Mouse (Mus musculus): ENCODE measurements around the gene Sigirr. TPM values are rescaled to one million over a fixed set of nuclear protein-coding genes. Genes with fewer than 3 reads are reported as not detected.

Gene Sigirr
- polyA plus RNA-seq (2014; fragmentation: Nextera tagmentation; extraction: Ambion mirVana): 4.0 and 4.4 TPM in 2 replicates

DNA sequence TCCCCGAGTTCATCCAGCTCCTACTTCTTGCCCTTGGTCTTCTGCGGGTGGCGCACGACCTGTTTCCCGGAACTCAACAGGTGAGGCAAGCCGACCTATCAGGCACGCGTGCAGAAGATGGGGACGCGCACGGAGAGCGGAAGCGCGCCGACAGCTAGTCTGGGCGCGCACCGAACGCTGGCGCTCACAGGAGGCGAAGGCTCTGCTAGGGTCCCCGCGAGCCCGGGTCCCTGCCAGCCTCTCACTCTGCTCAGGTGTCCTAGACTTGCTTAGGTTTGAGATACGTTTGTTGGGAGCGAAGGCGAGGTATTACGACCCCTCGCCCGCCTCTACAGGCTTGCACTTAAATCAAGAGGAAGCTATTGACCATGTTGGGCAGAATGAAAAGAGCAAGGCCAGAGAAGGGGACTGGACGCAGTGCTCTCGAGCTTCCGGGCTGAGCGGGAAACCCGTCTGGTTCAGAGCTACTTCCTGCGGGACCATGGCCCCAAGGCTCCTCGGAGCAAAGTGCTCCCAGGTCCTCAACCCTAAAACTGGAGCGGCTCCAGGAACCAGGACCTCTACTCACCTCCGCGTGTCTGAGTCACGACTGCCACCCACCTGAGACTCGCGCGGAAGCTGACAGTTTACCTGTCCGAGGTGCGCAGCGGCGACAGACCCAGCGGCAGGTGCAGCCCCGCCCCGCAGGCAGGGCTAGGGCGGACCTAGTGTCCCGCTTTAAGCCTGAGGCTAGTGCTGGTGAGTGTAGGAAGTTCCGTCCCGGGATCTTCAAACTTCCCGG, at the start of gene Sigirr:
Gene Sigirr (minus strand): TSS at position 662 of the 781 bp plus-strand sequence.
- Histone ChIP-seq H3K27me3 (replicated peaks; ENCODE audit: control insufficient read depth, insufficient read depth, low read length) (peaks cover 35% of the 10 kb centered on the region), H3K9me3 (ENCODE audit: control insufficient read depth, low read length) (no peaks in the 10 kb centered on the region), H3K36me3 (ENCODE audit: control insufficient read depth, insufficient read depth, low read length) (no peaks in the 10 kb centered on the region), H3K4me2 (ENCODE audit: low read depth, low read length) (peak within 1 kb of the TSS; percentile 75), H3K9ac (ENCODE audit: low read depth, low read length) (peak within 1 kb of the TSS; percentile 53), H3K27ac (replicated peaks; ENCODE audit: low read depth, low read length) (no peak within 1 kb of the TSS), H3K4me3 (ENCODE audit: low read depth, low read length) (peak within 1 kb of the TSS; percentile 40), H3K4me1 (ENCODE audit: control insufficient read depth, insufficient read depth, low read length) (0 out of 2 replicates have a peak, but pooled peaks cover 4% of the 10 kb centered on the region)
- peak; percentile 78 for ATAC-seq (ENCODE audit: low read depth)
- 1% methylated on average over 50 of the region's 56 CpGs for WGBS
- DNase-seq (ENCODE audit: low spot score): peak; percentile 68

DNA sequence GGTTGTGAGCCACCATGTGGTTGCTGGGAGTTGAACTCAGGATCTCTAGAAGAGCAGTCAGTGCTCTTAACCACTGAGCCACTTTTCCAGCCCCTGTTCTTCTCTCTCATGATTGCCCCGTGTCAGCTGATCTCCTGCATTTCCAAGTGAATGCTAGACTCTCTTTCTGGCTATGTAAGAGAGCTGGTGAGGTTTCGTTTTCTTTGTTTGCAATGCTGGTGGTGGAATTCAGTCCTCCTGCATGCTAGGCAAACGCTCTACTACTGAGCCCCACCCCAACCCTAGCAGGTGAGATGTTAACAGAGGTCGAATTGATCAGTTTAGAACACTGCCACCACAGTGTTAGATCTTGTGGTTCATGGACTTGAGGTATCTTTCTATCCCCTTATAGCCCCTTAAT, 48.3 kb upstream of the Sigirr start:
- no peaks in the 10 kb centered on the region for H3K9me3 ChIP-seq (ENCODE audit: control insufficient read depth, low read length)
- H3K9ac ChIP-seq (ENCODE audit: low read depth, low read length): no peak overlapping the region
- no peak overlapping the region for H3K4me3 ChIP-seq (ENCODE audit: low read depth, low read length)
- no peak overlapping the region for H3K4me2 ChIP-seq (ENCODE audit: low read depth, low read length)
- 80% methylated on average over 4 of the region's 4 CpGs for WGBS
- no peaks in the 10 kb centered on the region for H3K4me1 ChIP-seq (ENCODE audit: control insufficient read depth, insufficient read depth, low read length)
- no peak for ATAC-seq (ENCODE audit: low read depth)
- H3K36me3 ChIP-seq (ENCODE audit: control insufficient read depth, insufficient read depth, low read length): peaks cover 57% of the 10 kb centered on the region
- no peak overlapping the region for H3K27ac ChIP-seq (replicated peaks; ENCODE audit: low read depth, low read length)
- no peaks in the 10 kb centered on the region for H3K27me3 ChIP-seq (replicated peaks; ENCODE audit: control insufficient read depth, insufficient read depth, low read length)
- no peak for DNase-seq (ENCODE audit: low spot score)

GRCm38 (mm10) chr7:141147044-141147443, 46.7 kb upstream of the Sigirr start:
- no peak for DNase-seq (ENCODE audit: low spot score)
- H3K9me3 ChIP-seq (ENCODE audit: control insufficient read depth, low read length): no peaks in the 10 kb centered on the region
- no peak overlapping the region for H3K4me2 ChIP-seq (ENCODE audit: low read depth, low read length)
- peaks cover 57% of the 10 kb centered on the region for H3K36me3 ChIP-seq (ENCODE audit: control insufficient read depth, insufficient read depth, low read length)
- WGBS: 75% methylated on average over 6 of the region's 6 CpGs
- H3K4me1 ChIP-seq (ENCODE audit: control insufficient read depth, insufficient read depth, low read length): no peaks in the 10 kb centered on the region
- no peak overlapping the region for H3K4me3 ChIP-seq (ENCODE audit: low read depth, low read length)
- H3K9ac ChIP-seq (ENCODE audit: low read depth, low read length): no peak overlapping the region
- ATAC-seq (ENCODE audit: low read depth): no peak
- H3K27ac ChIP-seq (replicated peaks; ENCODE audit: low read depth, low read length): no peak overlapping the region
- no peaks in the 10 kb centered on the region for H3K27me3 ChIP-seq (replicated peaks; ENCODE audit: control insufficient read depth, insufficient read depth, low read length)

DNA sequence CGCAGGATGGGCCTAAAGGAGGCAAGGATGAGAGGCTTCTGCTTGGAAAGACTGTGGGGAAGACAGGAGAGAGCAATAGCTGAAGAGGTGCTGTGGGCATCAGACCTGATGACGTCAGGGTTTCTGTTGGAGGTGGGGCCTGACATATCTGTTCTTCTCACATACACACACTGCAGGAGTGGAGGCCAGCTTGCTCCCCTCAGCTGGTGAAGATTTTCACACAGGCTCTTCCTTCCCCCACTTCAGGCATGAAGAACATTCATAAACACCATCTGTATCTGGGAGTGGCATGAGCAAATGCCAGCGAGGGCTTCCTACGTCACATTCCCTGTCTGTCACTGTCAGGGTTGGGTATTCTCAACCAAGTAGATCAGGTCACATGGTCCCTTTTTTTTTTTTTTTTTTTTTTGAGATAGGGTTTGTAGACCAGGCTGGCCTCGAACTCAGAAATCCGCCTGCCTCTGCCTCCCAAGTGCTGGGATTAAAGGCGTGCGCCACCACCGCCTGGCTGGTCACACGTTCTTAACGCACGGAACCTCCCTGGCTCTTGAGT, 45.7 kb upstream of the Sigirr start:
- ATAC-seq (ENCODE audit: low read depth) (no peak), DNase-seq (ENCODE audit: low spot score) (no peak)
- Histone ChIP-seq H3K27ac (replicated peaks; ENCODE audit: low read depth, low read length) (no peak overlapping the region), H3K4me2 (ENCODE audit: low read depth, low read length) (no peak overlapping the region), H3K27me3 (replicated peaks; ENCODE audit: control insufficient read depth, insufficient read depth, low read length) (no peaks in the 10 kb centered on the region), H3K36me3 (ENCODE audit: control insufficient read depth, insufficient read depth, low read length) (peaks cover 54% of the 10 kb centered on the region), H3K4me3 (ENCODE audit: low read depth, low read length) (no peak overlapping the region), H3K9me3 (ENCODE audit: control insufficient read depth, low read length) (no peaks in the 10 kb centered on the region), H3K4me1 (ENCODE audit: control insufficient read depth, insufficient read depth, low read length) (no peaks in the 10 kb centered on the region), H3K9ac (ENCODE audit: low read depth, low read length) (no peak overlapping the region)
- 95% methylated on average over 12 of the region's 12 CpGs for WGBS

DNA sequence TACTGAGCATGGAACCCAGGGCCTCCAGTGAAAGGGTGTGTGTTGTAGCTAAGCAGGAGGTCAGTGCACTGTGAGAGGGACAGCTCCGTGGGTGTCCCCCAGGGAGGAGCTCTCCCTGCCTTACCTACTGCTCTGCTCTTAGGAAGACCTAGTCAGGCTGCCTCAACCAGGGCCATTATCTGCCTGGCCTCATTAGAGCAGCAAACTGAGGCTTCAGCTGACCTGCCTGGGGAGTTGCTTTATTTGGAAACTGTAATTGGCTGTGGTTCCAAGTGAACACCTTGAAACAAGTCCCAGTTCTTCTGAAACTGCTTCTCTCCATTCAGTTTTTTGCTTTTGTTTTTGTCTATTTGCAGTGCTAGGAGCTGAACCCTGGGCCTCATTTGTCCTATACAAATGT, 45.0 kb upstream of the Sigirr start:
- no peak for ATAC-seq (ENCODE audit: low read depth)
- H3K27me3 ChIP-seq (replicated peaks; ENCODE audit: control insufficient read depth, insufficient read depth, low read length): no peaks in the 10 kb centered on the region
- no peak overlapping the region for H3K9ac ChIP-seq (ENCODE audit: low read depth, low read length)
- WGBS: 76% methylated on average over 1 of the region's 1 CpGs
- no peak overlapping the region for H3K4me3 ChIP-seq (ENCODE audit: low read depth, low read length)
- H3K27ac ChIP-seq (replicated peaks; ENCODE audit: low read depth, low read length): no peak overlapping the region
- no peak overlapping the region for H3K4me2 ChIP-seq (ENCODE audit: low read depth, low read length)
- no peak for DNase-seq (ENCODE audit: low spot score)
- H3K4me1 ChIP-seq (ENCODE audit: control insufficient read depth, insufficient read depth, low read length): no peaks in the 10 kb centered on the region
- H3K36me3 ChIP-seq (ENCODE audit: control insufficient read depth, insufficient read depth, low read length): peaks cover 49% of the 10 kb centered on the region
- no peaks in the 10 kb centered on the region for H3K9me3 ChIP-seq (ENCODE audit: control insufficient read depth, low read length)

DNA sequence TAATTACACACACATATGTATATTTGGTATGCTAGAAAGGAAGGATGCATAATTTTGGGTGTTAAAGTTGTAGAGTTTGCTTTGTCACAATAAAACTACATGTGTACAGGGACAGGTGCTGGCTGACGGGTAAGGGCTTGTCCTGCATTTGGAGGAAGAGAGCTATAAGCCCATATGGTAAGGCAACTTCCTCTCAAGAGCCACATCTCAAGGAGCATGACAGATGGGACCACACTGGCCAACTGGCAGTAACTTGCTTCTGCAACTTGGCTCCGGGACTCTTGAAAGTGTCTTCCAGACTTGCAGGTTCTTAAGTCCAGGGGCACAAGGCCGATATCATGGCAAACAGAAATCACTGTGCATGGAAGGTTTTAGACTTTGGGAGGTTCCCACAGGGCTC, 44.3 kb upstream of the Sigirr start:
- no peak for DNase-seq (ENCODE audit: low spot score)
- no peak overlapping the region for H3K4me2 ChIP-seq (ENCODE audit: low read depth, low read length)
- H3K9me3 ChIP-seq (ENCODE audit: control insufficient read depth, low read length): no peaks in the 10 kb centered on the region
- H3K36me3 ChIP-seq (ENCODE audit: control insufficient read depth, insufficient read depth, low read length): peaks cover 56% of the 10 kb centered on the region
- no peak overlapping the region for H3K4me3 ChIP-seq (ENCODE audit: low read depth, low read length)
- no peaks in the 10 kb centered on the region for H3K27me3 ChIP-seq (replicated peaks; ENCODE audit: control insufficient read depth, insufficient read depth, low read length)
- H3K27ac ChIP-seq (replicated peaks; ENCODE audit: low read depth, low read length): no peak overlapping the region
- no peak overlapping the region for H3K9ac ChIP-seq (ENCODE audit: low read depth, low read length)
- H3K4me1 ChIP-seq (ENCODE audit: control insufficient read depth, insufficient read depth, low read length): no peaks in the 10 kb centered on the region
- 90% methylated on average over 3 of the region's 3 CpGs for WGBS
- ATAC-seq (ENCODE audit: low read depth): no peak

DNA sequence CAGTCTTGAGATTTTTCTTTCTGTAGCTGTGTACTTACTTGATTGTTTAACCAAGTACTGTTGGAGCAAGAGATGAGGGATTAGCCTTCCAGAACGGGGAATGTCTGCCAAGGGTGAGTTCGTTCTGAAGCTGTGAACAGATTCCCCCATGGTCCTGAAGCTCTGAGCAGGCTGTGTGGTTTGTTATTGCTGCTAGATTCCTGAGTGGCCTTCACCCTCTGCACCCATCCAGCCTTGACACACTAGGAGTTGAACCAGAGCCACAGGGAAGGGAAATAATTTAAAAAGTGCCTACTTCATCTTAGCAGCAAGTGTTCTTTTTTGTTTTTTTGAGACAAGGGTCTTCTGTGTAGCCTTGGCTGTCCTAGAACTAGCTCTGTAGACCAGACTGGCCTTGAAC, 43.5 kb upstream of the Sigirr start:
- no peak overlapping the region for H3K9ac ChIP-seq (ENCODE audit: low read depth, low read length)
- H3K9me3 ChIP-seq (ENCODE audit: control insufficient read depth, low read length): no peaks in the 10 kb centered on the region
- ATAC-seq (ENCODE audit: low read depth) (no peak), DNase-seq (ENCODE audit: low spot score) (no peak)
- no peaks in the 10 kb centered on the region for H3K27me3 ChIP-seq (replicated peaks; ENCODE audit: control insufficient read depth, insufficient read depth, low read length)
- peaks cover 62% of the 10 kb centered on the region for H3K36me3 ChIP-seq (ENCODE audit: control insufficient read depth, insufficient read depth, low read length)
- no peak overlapping the region for H3K4me3 ChIP-seq (ENCODE audit: low read depth, low read length)
- no peak overlapping the region for H3K4me2 ChIP-seq (ENCODE audit: low read depth, low read length)
- H3K4me1 ChIP-seq (ENCODE audit: control insufficient read depth, insufficient read depth, low read length): no peaks in the 10 kb centered on the region
- no peak overlapping the region for H3K27ac ChIP-seq (replicated peaks; ENCODE audit: low read depth, low read length)
- 83% methylated on average over 2 of the region's 2 CpGs for whole genome bisulfite sequencing

DNA sequence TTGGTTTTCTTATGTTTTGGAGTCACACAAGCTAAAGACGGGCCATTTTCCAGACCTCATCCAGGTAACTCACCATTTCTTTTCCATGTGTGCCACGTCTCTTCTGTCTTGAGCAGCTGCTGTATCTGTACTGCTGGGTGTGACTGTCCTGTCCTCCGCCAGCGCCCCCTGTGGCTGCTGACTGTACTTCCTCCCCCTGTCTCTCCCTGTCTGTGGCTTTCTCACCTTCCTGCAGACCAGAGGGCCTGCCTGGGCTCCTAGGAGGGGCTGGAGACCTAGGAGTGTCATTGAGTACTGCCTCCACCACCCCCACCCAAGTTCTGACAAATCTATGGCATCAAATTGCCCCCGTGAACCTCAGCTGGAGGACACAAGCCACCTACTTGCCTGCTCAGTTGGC, 42.7 kb upstream of the Sigirr start:
- Histone ChIP-seq H3K9me3 (ENCODE audit: control insufficient read depth, low read length) (no peaks in the 10 kb centered on the region), H3K4me3 (ENCODE audit: low read depth, low read length) (no peak overlapping the region), H3K4me1 (ENCODE audit: control insufficient read depth, insufficient read depth, low read length) (no peaks in the 10 kb centered on the region), H3K4me2 (ENCODE audit: low read depth, low read length) (no peak overlapping the region), H3K9ac (ENCODE audit: low read depth, low read length) (no peak overlapping the region), H3K36me3 (ENCODE audit: control insufficient read depth, insufficient read depth, low read length) (peaks cover 64% of the 10 kb centered on the region), H3K27me3 (replicated peaks; ENCODE audit: control insufficient read depth, insufficient read depth, low read length) (no peaks in the 10 kb centered on the region), H3K27ac (replicated peaks; ENCODE audit: low read depth, low read length) (no peak overlapping the region)
- 55% methylated on average over 5 of the region's 5 CpGs for WGBS
- DNase-seq (ENCODE audit: low spot score) (no peak), ATAC-seq (ENCODE audit: low read depth) (no peak)

DNA sequence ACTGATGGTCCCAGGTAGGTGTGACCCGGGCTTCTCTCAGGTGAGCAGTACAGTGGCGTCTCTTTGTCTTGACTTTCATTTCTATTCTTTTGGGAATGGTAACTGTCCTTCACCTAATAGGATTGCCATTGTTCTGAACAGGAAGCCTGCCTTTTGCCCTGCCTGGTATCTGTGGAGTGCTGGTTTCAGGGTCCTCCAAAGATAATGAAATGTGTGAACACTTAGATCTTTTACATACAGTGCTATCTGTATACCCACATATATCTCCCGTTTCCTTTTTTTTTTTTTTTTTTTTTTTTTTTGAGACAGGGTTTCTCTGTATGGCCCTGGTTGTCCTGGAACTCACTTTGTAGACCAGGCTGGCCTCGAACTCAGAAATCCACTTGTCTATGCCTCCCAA, 41.0 kb upstream of the Sigirr start:
- Histone ChIP-seq H3K36me3 (ENCODE audit: control insufficient read depth, insufficient read depth, low read length) (peaks cover 63% of the 10 kb centered on the region), H3K4me1 (ENCODE audit: control insufficient read depth, insufficient read depth, low read length) (no peaks in the 10 kb centered on the region), H3K9ac (ENCODE audit: low read depth, low read length) (no peak overlapping the region), H3K9me3 (ENCODE audit: control insufficient read depth, low read length) (no peaks in the 10 kb centered on the region), H3K4me3 (ENCODE audit: low read depth, low read length) (no peak overlapping the region), H3K27ac (replicated peaks; ENCODE audit: low read depth, low read length) (no peak overlapping the region), H3K27me3 (replicated peaks; ENCODE audit: control insufficient read depth, insufficient read depth, low read length) (no peaks in the 10 kb centered on the region), H3K4me2 (ENCODE audit: low read depth, low read length) (no peak overlapping the region)
- WGBS: 92% methylated on average over 4 of the region's 4 CpGs
- ATAC-seq (ENCODE audit: low read depth) (no peak), DNase-seq (ENCODE audit: low spot score) (no peak)
